Mouse (Mus musculus): ENCODE results near the gene Rph3a.

- TF ChIP-seq CTCF (IDR thresholded peaks at IDR 0.05; ENCODE audit: control insufficient read depth, insufficient read depth, insufficient replicate concordance, low read depth, low read length) (no peak), POLR2A (IDR thresholded peaks at IDR 0.05; ENCODE audit: control insufficient read depth, low read depth, low read length) (no peak)
These were observed 35.4 kb downstream of the Rph3a start for GRCm38 (mm10) chr5:120974522-120974921.

Measured in testis, adult 2 months (tissue).